Mouse (Mus musculus) heart, postnatal 25 days (tissue): ENCODE measurements around the gene Fam227b. TPM values are rescaled to one million over a fixed set of nuclear protein-coding genes. Genes with fewer than 3 reads are reported as not detected.

Source experiments
- DNase-seq: peaks from one replicate; pipeline ENCODE4 v3.0.0; 2022; ENCODE audit warnings: low spot score
- intact Hi-C: fragments of 180-260 bp; cut with DNase I; formaldehyde crosslinking; loops from one replicate; pipeline ENCODE4 v1.15.1; 2025
- total RNA-seq, 2 experiments: library from RNA; stranded (reverse); gene quantifications; 2 replicates each; pipeline ENCODE4 v1.2.3; 2021

The Fam227b gene
- total RNA-seq, 2 experiments from 2014 or later: 0.16 to 0.17 TPM

DNA sequence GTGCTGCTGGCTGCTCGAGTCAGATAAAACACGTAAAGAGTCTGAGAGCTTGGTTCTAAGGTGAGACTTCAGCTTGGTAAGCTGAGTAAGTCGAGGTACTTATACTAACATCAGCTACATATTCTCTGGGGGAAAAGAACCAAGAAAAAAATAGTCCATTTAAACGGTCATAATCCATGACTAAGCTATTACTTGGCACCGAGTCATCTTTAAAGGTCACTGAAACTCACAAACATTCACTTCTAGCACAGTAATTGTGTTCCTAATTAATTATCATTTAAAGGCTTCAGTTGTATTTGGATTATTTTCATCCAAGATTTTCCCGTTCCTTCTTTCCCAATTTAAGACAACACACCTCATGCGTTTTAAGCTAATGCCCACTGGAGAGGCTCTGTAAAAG lies 88.9 kb downstream of the Fam227b start:
- intact Hi-C loops: no loop called here
- DNase-seq: no peak

DNA sequence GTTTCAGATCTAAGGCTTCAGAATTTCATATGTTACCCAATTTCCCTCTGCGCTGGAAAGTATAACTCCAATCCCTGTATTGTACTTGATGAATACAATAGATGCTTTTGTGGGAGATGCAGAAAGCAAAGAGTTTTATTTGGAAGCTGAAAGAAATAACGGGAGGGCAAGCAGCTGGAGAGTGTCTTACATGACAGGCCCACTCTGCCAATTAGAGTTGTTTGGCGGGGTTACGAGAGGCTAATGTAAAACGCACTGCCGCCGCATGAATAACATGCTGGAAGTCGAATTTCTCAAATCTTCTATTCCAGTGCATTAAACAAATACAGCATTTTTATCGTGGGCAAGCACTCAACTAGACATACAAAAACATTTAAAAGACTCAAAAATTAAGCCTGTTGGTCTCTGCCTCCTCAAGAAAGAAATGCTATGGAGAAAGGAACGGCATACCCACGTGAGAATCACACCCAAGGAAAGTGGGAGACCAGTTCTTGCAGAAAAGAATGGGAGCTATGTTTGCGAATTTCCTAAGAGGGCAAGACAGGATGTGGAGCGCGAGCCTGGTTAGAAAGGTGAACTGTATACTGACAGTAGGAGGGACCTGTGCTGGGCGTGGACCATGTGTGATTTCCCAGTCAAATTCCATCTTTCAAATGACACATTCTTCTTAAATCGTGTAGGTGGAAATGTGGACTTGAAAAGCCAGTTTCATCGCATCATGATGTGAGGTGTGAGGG lies 90.6 kb downstream of the Fam227b start:
- DNase-seq: no peak
- intact Hi-C loops: no loop called here

DNA sequence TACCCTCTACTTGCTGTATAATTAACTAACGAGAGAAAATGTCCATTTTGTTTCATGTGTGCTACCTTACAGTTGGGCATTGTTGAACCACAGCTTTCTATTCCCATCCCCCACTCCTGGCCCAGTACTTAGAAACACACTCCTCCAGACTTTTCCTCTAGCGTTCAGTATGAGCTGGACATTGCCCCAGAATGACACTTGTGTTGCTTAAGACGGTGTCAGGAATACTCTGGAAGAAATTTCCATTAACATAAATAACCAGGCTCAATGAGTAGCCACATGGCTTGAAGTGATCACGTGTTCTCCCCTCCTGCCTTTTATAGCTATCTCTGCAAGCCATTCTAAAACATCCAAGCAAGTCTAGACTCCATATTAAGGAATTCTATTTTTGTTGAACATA lies 91.2 kb downstream of the Fam227b start:
- no peak for DNase-seq
- intact Hi-C loops: no loop called here

DNA sequence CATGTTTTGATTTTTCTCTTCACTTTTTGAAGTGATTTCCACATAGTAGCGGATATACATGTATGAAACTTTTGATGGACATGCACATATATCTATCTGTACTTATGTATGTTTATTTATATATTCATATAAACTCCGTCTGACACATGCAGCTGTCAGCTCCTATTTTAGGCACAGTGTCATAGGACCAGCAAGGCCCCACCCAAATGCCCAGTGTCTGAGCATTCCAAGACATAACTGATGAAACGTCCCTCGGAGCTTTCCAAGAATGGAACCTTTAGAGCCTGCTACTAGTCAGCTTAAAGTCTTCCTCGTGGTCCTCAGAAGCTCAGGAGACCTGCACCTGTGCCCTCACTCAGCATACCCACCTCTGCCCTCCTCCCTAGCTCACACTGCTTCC lies 98.1 kb downstream of the Fam227b start:
- no peak for DNase-seq
- intact Hi-C loops: no loop called here

DNA sequence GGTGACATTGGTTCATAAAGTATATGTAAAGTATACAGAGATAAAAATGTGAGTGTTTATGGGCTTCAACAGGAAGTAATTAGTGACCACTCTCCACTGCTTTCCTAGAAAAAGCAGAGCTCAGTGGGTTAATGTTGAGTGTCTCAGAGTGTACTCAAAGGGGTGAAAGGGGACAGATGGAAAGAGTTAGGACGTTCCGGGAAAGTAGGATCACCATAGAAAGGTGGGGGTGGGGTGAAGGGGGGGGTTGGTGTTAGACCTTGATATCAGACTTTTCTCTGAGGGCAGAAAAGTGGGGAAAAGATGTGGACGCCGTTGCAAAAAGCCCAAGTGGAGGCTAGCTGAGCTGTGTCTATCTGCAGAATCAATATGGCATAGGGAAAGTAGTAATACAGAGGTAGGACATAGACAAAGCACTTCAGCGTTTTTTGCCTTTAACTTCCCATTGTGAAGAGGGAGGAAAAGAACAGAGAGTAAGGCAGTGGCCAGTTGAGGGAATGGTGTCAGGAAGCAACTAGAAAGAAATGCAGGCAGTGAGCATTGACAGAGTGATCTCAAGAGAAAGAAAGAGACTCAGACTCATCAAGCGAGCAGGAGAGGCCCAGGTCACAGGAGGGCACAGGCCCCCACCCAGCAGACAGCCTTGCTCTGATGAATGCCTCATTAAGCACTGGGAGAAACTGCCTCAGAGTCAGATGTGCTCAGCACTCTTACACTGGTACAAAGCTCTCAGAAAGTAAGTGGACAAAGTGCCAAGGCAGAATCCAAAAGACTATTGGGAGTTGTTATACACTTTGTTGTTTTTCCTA lies 98.9 kb downstream of the Fam227b start:
- intact Hi-C loops: no loop called here
- DNase-seq: no peak

DNA sequence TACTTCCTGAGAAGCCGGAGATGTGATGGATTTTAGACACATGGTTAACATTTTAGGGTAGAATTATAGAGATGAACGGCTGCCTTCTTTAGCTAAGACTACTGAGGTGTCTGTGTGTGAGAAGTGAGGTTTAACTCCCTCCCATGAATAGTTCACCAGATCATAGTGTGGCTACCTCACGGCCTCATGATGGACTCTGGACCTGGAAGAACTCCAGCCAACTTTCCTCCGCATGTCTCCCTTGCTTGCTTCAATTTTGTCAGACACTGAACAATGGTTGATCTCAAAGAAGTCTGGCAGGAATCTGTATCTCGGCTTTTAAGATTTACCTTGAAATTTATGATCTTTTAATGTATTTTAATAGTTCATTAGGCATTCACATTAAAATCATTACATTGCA lies 106.2 kb downstream of the Fam227b start:
- intact Hi-C loops: no loop called here
- no peak for DNase-seq

DNA sequence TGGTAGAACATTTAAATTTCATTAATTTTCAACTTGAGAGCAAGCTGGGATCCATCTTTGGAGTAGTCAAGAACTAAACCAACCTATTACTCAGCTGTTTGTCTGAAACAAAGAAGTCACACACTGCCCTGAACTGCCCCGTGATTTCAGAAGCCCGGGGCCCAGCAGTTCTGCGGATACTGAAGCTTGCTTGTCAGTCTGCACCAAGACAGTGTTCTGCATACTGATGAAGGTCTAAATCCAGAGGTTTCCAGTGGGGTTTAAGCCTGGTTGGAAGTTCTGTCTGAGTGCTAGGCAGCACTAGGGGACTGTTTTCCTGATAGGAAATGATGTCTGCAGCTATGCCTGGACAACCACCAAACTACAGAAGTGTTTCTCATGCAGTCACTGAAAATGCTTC lies 109.1 kb downstream of the Fam227b start:
- intact Hi-C loops: no loop called here
- no peak for DNase-seq

DNA sequence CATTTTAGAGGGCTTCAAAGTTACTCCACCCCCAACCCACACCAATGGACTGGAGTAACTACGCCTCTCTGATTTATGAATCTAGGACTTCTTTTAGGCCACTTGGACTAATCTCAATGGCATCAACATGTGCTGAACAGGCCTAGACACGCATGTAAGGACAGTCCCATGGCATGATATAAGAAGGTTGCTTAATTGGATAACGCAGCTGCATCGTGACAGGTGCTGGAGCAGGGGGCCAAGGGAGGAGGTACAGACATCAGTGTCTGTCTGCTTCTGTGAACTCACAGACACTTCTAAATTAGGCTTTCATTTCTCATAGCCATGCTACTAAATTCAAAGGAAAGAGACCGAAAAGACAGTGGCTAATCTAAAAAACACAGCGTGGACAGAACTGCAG lies 110.6 kb downstream of the Fam227b start:
- DNase-seq: no peak
- intact Hi-C loops: no loop called here

DNA sequence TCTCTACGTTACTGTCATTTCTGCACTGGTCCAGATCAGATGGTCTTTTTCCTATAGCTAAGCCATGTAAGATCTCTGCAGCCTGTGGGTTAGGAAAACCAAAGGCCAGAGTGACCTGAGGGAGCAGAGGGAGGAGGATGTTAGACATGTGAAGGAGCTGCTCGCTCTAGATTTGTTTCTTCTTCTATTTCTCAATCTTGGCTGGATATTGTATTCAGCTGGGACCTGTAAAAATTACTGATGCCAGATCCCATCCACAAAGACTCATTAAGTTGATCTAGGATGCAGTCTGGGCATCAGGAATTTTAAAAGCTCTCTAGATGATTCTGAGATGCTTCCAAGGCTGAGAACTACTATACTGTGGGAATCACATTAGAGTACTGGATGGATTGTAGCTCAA lies 111.2 kb downstream of the Fam227b start:
- intact Hi-C loops: no loop called here
- no peak for DNase-seq

DNA sequence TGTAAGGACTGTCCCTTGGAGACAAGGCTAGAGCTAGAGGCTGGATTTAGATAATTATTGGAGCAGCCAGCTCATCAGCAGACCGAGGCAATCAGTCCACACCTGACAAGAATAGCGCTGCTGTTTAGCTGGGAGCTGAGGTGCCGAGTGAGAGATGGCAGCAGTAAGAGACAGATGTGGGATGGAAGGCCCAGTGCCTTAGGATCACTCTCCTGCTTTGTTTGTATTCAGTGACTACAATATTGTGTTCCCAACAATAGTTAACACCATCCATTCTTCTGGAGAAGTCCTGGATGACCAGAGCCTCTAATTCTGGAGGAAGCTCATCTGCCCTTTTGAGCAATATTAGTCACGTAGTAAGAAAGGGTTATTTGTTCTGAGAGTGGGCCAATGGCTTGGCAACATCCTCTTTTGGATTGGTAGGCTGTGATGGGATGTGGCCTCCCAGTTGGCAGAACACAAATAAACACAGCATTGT lies 112.4 kb downstream of the Fam227b start:
- peak; percentile 28 for DNase-seq
- intact Hi-C loops: no loop called here

DNA sequence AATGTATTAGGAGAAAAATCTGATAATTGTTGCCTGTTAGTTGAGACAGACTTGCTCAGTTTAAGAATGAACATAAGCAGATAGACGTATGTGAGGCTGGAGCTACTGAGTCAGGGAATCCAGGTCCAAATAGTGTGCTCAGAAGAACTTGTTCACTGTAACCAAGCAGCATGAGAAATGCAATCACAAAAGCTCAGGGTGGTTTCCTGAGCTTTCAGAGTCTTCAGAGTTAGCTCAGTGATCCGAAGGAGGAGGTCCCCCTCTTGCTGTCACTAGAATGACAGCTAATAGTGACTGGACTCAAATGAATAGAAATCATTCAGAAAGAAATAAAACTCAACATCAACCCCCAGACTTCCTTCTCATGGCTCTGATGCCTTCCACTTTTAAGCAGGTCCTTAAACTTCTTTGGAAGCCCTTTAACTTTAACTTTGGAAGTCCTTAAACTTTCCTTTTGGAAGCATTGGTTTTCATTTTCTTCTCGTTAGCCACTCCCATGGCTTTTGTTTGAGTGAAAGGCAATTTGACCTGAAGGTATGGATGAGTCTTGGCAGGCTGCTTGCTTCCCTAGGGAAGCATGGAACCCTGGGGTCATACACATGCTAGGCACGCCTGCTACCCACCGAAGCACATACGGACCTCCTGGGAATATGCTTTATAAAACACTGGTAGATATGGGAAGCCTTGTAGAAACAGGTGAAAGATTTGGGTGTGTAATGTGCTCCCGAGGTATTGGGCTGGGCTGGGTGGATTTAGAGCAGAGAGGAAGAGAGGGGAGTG lies 113.4 kb downstream of the Fam227b start:
- intact Hi-C loops: no loop called here

DNA sequence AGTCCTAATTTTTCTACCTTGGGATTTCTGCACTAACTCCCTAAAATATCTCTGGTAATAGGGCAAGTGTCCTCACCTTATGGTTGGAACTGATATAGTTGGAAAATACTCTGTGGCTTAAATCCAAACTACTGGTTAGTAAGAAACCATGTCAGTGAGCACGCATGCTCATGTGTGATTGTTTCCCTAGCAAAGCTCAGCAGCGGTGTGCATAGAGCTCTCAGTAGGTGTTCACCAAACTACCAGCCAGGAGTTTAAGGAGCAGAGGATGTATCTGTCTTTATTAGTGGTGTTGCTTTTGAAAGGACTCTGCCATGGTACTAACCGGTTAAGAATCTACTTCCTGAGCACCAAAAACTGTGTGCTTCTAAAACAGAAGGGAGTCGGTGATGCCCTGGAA lies 115.7 kb downstream of the Fam227b start:
- no peak for DNase-seq
- intact Hi-C loops: no loop called here

More for the DNA sequence above, 113.4 kb downstream of the Fam227b start:
- no peak for DNase-seq

DNA sequence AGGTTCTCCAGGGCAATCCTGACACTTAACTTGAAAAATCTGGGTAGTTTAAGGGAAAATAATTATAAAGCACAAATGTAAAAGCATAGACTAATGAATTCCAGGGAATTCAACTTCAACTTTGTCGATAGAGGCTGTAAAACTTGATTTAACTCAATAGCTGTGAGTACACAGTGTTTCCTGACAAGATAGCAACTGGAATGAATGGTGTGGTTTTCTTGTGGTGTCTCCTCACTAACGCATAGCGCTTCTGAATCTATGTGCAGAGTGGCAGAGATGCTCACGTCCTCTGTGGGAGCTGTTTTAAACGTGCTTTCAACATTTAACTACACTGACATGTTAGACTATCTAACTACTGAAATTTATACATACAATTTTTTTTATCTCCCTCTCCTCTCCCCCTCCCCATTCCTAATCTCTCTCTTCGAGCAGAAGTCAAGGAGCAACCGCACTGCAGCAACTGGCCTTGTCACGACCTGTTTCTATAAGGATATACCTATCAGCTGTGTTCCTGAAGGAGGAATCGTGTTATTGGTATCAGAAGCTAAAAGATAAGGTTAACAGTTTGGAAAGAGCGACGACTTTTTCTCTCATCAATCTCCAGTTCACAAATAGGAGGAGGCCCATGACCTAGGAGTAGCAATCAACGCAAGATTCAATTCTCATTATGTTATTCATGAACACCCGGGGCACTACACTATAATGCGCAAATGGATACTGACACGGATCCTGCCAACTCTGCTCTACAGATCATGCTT lies 116.6 kb downstream of the Fam227b start:
- DNase-seq: no peak
- intact Hi-C loops: loop anchor here (2.0 kb wide), 1 partner anchor 142 kb away; no protein-coding TSS in a partner anchor

DNA sequence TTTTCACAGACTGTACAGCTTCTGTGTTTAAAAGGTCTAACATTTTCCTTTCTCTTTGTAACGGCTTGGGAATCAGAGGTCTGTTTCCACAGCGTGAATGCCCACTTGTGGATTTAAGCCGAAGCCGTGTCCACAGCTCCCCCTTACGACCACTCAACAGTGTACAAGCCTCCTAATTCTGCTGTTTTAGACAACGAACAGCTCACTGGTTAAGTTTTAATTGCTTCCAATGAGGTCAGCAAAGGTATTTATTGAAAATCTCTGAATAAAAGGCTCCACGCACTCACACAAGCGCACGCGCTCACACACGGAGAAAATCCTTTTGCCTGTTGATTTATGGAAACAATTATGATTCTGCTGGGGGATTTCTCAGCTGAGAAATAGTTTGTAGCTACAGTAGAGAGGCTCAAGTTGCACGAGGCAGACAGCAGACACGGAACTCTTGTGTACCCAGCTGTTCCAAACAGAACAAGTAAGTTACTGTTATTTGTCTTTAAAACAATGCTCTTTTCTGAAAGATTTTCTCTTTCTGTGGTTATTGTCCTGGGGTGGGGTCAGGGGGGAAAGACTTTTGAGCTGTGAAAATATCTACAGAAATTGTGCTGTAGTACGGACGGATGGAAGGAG lies 117.3 kb downstream of the Fam227b start, which contains the start of gene Fgf7:
Fgf7 (plus strand) TSS at position 280 of the 627 bp plus-strand sequence.
- intact Hi-C loops: loop anchor here (2.0 kb wide), 1 partner anchor 142 kb away; no protein-coding TSS in a partner anchor

DNA sequence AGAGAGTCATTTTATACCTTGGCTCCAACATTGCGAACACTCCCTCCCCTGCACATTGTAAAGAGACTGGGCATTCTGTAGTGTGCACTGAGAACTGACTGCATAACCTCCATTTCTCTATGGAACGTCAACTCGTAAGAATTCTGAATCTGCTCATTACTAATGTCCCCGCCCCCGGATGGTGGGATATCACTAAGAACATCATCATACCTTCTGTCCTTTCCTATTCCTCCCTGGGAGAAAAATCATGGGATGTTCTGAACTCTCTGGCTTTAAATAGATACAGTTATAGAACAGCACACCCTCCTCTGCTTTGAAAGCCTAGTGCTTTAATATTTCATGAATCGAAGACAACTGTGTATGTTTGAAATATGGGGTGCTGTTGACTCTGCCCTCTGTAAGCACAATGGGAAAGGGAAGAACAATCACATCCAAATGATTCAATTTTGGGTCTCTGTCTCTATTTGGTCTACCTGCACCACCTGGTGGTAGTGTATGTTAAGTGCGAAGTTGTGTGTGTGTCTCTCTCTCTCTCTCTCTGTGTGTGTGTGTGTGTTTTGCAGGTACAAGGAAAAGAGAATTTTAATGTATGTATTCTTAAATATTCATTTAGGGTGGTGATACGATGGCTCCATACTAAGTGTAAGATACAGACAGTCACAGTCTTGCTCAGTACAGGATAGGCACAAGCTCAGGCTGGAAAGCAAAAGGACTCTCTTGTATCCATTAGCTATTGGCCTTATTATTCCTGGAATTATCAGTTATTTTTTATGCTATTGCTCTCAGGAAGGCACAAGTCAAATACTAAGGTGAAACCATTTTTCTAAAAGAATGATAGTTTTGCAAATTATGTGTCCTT lies 118.5 kb downstream of the Fam227b start:
- intact Hi-C loops: no loop called here
- no peak for DNase-seq

More for the DNA sequence above, 117.3 kb downstream of the Fam227b start, which contains the start of gene Fgf7:
- no peak for DNase-seq

DNA sequence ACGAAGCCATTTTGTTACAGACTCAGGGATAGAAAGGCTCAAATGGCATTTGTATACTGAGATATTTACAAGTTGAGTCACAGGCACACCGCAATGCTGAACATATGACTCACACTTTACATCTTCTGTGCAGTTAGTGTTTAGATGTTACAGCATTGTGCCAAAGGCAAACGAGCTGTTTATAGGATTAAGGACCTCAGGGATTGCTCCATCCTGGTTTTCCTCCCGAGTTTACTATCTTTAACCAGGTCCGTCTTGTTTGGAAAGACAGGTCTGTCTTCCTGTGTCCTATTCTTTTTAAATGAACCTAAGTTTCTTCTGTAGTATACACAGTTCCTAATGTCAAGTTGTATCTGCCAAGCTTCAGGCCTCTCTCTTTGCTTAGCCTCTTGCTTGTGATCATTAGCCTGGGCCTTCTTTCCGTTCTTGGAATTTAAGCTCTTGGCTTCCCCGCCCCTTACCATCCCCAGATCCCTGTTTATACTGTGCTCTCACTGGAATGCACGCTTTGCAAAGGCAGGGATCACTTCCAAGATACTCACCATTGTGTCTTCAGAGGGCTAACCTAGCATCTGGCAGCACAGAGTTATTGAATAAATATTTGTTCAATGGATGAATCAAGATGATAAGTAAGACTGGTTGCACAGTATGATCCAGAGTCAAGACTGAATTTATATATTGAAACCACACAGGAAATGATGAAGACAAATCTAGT lies 120.5 kb downstream of the Fam227b start:
- intact Hi-C loops: no loop called here
- DNase-seq: no peak

DNA sequence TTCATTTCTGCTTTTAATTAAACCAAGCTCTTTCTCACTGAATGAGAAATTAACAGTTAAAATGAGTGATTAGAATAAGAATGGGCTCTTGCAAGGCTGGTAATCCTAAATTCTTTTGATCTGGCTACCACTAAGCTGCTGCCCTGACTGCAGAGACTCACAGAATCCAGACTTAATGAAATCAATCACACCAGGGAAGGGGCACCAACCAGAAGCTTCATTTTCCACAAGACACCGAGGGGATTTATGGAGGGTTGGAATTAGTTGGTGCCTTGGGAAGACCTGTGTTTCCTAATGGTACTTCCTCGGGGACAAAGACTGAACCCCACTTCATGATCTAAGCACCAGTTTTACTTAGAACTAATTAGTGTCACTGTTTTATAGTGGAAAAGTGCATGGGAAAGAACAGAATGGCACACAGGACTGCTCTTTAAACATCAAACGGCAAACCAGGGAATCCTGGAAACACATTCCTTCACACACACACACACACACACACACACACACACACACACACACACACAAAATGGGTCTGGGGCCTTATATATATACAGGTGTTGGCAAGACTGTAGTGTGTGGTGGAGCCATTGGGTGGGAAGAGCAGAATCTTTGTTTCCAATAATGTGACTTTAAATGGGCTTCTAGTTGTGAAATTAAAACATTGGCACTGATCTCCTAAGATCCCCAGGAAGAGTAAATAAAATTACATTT lies 135.9 kb downstream of the Fam227b start:
- intact Hi-C loops: no loop called here

More for the DNA sequence above, 135.9 kb downstream of the Fam227b start:
- no peak for DNase-seq
